Mouse (Mus musculus) induced T-regulatory cell, adult 2 months (primary cell): ENCODE measurements around the gene Eif4g3.
A peak's percentile ranks its signal among the peaks of the same experiment; 100 is the strongest.
"Not testable (repeated sequence)": the region's sequence is repeated elsewhere in the genome, so short reads cannot be mapped to it uniquely, and the experiment has no call there.

Experiments used
- DNase-seq: peaks from one replicate; pipeline ENCODE4 v3.0.0-alpha.2; 2012; ENCODE audit warnings: low read depth

Eif4g3 gene

DNA sequence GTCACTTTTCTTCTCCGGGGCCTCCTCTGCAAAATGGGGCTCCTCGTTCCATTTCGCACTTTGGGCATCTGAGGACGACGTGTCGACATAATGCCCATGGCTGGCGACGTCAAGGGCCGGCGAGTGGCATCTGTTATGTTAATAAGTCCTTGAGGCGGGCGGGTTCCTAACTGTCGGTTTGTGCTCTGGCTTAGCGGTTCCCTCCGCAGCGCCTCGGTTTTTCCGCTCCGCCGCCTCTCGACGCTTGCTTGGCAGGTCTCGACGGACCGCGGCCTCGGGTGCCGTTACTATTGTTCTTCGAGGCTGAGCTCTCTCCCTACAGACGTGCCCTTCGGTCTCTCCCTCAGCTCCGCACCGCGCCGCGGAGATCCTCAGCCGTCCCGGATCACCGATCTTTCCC, at the start of gene Eif4g3:
TSS of gene Eif4g3 (plus strand) at position 133 of the 400 bp plus-strand sequence.
- no peak for DNase-seq

DNA sequence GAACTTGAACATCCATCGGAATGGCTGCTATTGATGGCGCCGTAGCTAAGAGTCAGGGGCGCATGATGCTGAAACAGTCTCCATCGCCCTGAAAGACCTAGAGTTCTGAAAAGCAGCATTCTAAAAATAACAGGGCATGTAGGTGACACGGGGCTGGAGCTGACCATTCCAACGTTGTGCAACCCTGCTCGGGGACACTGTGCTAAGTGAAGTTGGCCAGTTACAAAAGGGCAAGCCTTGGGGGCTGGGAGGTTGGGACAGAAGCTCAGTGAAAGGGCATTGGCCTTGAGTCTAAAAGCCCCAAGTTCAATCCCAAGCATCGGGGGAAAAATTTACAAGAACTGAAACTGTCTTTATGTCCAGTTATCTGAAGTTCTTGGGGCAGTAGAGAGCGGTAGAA, 49.3 kb upstream of the Eif4g3 start:
- no peak for DNase-seq

DNA sequence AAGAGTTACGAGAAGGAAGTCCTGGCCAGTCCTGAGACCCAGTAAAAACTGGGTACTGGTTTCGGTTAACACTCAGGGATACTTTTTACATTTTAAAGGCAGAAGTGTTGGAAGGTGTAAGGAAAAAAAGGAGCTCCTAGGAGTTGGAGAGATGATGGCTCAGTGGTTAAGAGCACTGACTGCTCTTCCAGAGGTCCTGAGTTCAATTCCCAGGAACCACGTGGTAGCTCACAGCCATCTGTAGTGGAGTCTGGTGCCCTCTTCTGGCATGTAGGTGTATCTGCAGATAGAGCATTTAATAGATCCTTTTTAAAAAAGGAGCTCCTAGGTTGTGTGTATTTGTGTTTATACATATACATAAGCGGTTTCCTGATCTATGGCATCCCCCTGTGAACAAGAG, 47.4 kb upstream of the Eif4g3 start:
- peak; percentile 55 for DNase-seq

DNA sequence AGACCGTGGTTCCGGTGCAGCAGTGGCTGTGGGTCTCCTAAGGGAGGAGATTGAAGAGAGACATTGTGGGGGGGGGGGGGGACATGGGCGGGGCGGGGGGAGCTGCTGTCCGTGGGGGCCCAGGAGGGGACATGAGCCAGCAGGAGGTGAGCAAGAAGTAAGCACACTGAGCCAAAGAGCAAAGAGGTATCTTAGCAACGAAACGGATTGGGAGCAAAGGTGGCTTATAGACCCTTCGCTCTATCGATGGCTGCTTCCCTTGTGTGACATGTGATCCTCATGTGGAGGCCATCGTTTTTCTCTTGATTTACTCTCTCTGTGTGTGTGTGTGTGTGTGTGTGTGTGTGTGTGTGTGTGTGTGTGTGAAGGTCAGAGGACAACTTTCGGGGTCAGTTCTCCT, 46.4 kb upstream of the Eif4g3 start:
- no peak for DNase-seq

DNA sequence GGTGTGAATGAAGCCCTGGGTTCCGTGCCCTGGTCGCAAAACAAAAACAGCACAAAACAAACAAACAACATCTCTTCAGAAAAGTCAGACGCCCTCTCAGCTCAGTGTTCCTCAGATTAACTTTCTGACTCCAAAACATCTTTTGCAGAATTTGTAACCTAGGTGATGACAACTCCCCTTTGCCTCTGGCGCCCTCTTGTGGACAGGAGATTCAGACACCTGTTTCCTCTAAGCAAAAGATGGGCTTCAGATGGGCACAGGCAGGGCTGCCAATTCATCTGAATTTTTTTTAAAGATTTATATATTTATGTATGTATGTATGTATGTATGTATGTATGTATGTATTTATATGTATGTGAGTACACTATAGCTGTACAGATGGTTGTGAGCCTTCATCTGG, 40.0 kb upstream of the Eif4g3 start:
- peak; percentile 89 for DNase-seq

GRCm38 (mm10) chr4:137954184-137954583, 38.6 kb upstream of the Eif4g3 start:
- DNase-seq = no peak

DNA sequence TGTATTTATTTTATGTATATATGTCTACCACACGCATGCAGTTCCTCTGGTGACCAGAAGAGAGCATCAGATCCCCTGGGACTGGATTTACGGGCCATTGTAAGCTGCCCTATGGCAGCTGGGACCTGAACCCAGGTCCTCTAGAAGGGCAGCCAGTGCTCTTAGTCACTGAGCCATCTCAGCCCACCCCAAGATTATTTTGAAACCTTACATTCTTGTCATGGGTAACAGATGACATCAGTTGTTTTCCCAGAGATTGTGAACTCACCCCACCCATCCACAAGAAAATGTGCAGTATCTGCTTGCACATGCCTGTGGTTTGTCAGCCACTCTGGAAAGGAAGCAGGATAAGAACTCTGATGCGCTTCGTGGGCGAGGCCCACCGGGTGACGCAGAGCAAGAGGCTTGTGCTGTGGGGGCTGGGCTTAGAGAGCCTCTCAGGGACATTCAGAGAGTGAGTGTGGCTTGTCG, 37.9 kb upstream of the Eif4g3 start:
- no peak for DNase-seq

- DNase-seq = no peak
These were observed 36.6 kb upstream of the Eif4g3 start for GRCm38 (mm10) chr4:137956260-137956659.

DNA sequence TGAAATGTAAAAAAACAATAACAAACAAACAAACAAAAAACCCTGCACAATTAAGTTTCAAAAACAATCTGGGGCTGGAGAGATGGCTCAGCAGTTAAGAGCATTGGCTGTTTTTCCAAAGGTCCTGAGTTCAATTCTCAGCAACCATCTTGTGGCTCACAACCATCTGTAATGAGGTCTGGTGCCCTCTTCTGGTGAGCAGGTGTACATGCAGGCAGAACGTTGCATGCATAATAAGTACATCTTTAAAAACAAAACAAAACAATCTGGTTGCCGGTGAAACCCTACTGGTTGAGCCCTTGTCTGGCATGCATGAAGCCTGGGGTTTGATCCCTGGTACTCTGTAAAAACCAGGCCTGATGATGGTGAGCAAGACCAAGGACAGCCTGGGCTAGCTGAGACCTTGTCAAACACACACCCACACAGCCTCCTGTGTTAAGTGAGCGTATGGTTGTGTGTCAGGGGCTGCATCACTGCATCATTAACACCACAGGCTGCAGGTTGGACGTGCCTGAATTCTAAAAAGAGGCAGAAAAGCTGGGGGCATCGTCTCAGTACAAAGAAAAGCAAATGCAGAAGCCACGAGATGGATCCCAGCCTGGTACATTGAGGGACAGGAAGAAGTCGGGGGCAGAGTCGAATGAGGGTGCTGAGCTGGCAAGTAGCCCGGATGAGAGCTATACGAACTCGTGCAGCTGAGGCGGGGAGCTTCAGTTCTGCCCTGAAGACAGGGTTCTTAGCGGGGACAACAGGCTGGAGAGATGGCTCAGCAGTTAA, 32.7 kb upstream of the Eif4g3 start:
- DNase-seq = peak; percentile 63

DNA sequence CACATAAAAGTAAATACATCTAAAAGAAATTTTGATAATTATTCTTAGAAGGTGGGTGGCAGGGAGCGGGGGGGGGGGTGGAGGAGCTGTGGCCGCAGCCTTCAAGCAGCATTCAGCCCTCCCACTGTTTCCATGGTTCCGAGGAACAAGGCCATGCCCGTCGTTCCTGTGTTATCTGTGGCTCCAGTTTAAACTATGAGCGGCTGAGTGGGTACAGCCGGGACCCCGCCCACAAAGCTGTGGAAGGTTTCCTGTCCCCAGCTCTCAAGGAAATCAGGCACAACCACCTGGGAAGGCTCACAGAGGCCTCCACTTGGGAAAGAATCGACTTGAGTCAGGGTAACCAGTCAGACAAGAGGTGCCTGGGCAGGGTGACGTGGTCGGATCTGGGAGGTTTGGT, 32.1 kb upstream of the Eif4g3 start:
- DNase-seq = no peak

- no peak for DNase-seq
These were observed 30.0 kb upstream of the Eif4g3 start for GRCm38 (mm10) chr4:137962643-137963350.

- no peak for DNase-seq
These were observed 29.4 kb upstream of the Eif4g3 start for GRCm38 (mm10) chr4:137963431-137963830.

DNA sequence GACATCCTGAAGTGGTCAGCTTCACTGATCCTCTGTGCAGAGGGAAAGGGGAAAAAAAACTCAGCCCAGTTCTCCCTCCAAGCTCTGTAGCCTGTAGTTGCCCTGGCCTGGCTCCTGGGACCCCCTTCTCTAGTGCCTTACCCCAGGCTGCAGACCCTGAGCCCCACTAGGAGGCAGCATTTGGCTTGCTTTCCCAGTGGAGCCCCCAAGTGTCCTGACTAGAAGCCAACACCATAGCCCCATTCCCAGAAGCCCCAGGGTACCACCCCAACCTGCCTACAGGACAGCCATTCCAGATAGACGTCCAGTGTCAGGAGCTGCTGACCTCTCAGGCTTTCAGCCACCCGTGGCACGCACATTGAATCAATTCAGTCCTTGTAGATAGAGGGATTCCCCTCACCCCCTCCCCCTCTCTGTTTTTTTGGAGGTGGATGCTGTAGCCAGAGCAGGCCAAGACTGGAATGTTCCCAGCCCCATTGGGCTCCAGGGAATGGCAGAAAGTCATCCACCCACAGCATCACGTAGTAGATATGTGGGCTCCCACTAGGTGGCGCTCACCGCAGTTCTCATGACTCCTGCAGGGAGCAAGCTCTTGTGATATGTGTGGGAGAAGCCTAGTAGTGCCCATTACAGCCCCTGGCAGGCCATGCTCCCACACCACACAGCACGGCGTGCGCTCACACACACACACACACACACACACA, 28.8 kb upstream of the Eif4g3 start:
- peak; percentile 76 for DNase-seq

DNA sequence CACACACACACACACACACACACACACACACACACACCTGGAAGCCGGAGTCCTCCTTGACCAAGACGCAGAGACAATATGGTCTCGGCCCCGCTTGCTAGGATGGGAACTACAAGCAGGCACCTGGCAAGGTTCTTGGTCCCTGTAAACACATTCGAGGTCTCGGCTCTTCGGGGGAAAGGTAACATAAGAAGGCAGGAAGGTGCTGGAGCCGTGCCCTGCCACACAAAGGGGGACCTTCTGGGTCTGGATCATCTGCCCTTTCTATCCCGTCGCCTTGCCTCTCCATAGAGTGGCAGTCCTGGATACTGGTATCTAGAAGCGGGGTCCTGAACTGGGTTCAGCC, 28.3 kb upstream of the Eif4g3 start:
- no peak for DNase-seq

- DNase-seq = peak; percentile 92
These were observed 24.6 kb upstream of the Eif4g3 start for GRCm38 (mm10) chr4:137968203-137968602.

DNA sequence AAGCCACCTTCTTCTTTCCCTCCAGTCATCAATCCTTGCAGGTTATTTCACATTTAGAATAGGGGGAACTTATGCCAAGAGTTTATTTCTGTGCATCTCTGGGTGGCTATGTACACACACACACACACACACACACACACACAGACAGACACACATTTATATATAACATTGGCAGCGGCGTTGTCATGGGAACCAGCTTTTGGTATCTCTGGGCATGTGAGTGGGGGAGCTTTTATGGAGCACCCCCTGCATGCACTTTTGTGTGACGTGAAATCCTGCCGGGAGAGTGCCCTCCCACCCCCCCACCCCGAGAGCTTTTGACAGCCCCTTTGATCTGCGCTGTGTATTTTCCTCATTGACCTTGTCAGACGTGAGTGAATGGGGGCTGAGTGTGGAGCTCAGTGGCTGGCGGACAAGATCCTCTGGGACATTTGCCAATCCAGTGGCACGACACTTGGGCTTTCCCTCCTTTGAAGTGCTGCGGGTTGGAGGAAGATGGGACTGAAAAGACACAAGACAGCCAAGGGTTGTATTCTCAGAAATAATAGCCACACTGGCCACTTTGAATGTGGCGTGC, 22.1 kb upstream of the Eif4g3 start:
- DNase-seq = not testable (repeated sequence)

GRCm38 (mm10) chr4:137974856-137975432, 17.9 kb upstream of the Eif4g3 start:
- DNase-seq = not testable (repeated sequence)

- not testable (repeated sequence) for DNase-seq
These were observed 13.7 kb upstream of the Eif4g3 start for GRCm38 (mm10) chr4:137979066-137979644.

DNA sequence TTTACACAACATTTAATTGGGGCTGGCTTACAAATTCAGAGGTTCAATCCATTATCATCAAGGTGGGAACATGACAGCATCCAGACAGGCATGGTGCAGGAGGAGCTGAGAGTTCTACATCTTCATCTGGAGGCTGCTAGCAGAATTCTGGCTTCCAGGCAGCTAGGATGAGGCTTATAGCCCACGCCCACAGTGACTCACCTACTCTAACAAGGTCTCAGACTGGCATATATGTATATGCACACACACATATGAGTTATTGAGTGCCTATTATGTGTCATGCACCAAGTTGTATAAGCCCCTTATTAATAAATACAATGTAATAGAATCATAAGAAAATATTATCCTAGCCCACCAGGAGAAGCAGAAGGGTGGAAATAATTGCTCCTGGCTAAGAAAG, 10.0 kb upstream of the Eif4g3 start:
- no peak for DNase-seq

DNA sequence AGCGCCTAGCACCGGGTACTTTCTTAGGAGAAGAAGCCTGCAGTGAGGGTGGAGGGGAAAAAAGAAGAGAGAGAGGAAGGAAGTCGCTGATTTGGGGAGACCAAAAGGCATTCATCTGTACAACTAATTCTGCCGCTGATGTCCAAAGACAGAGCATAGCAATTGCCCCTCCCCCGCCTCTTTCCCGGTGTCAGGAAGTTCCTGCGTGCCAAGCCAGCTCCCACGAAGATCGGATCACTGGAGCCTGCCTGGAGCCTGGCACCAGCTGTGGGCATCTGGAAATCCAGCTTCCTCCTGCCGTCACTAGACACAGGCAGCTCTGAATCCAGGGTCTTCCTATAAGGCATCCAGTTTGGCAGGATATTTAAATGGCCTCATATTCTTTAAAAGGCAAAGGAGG, 8.6 kb upstream of the Eif4g3 start:
- no peak for DNase-seq

DNA sequence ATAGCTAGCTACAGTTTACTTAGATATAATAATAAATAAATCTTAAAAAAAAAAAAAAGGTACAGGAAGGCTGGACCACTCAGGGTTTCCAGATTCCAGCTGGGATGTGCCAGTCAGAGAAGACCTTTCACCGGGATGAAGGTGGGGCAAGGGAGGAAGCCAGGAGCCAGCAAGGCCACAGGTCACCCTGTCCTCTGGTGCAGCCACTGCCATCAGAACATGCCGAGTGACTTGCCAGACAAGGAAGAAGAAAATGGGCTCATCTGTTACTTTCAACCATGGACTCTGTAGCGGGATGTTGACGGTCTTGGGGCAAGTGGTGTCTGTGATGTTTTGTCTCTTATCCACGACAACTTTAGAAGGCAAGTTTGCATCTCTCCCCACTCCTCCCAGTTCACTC, 8.1 kb upstream of the Eif4g3 start:
- DNase-seq = no peak

DNA sequence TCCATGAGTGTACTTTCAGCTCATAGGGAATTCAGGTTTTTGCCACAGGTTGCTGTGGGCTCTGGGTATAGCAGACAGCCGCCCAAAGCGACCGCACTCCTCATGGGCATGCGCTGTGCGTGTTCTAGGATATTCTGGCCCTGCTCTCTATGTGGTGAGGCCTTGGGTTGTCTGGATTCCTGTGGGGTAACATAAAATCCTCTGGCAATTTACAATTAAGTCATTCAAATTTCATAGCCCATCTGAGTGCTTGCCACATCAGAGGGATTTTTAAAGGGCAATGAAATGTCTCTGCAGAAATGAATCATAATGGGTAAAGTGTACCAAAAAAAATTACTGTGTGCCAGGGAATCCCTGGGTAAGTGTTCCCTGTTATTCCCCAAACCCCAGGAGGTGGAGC, 3.4 kb upstream of the Eif4g3 start:
- no peak for DNase-seq
